Mouse (Mus musculus): ENCODE measurements around the gene Hoxd9.

GRCm38 (mm10) chr2:74731799-74732512 lies 34.4 kb downstream of the Hoxd9 start:
- no peak for TF ChIP-seq CTCF (IDR thresholded peaks at IDR 0.05; ENCODE audit: low read depth)
- TF ChIP-seq EP300 (optimal IDR thresholded peaks at IDR 0.05) = no peak
